Mouse (Mus musculus): ENCODE measurements around the gene Dhdds. TPM values are rescaled to one million over a fixed set of nuclear protein-coding genes. Genes with fewer than 3 reads are reported as not detected.

Dhdds gene
- 10 to 100 TPM; 39.2 to 39.5 TPM for total RNA-seq (2023)

DNA sequence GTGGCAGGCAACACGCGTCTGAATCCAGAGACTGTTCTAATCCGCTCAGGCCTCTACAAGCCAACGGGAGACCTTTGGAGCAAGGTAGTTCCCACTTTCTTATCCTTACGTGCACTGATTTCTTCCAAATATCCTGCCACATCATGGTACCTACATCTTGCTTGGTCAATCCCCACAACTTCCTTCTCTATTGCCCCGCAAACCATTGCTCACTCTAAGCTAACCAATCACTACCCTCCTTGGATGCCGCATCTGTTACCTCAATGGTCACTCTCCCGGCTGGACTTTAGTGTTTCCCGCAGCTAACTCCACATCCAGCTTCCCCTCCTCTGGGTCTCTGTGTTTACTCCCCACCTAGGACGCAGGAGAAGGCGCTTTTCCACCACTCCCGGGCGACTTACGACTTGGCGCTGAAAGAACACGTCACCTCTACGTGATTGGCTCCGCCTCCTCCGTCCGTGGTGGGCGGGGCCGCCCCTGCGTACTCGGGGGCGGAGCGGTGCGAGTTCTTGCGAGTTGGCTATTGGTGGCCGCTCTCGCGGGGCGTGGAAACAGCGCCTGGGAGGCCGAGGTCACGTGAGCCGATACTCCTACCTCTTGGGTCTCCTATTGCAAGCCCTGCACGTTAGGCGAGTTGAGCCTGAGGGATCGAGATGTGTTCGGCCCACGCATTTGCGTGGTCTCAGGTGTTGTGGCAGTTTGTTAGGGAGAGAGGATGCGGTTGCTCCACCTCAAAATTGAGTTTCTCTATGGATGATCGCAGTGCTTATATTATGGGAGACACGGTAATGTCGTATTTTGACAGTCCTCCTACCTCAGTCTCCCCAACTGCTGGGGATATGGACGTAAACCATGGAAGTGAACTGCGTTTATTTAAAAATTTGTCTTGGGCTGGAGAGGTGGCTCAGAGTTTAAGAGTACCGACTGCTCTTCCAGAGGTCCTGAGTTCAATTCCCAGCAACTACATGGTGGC, at the start of gene Dhdds:
Dhdds (minus strand) TSS at position 453 of the 973 bp plus-strand sequence.

DNA sequence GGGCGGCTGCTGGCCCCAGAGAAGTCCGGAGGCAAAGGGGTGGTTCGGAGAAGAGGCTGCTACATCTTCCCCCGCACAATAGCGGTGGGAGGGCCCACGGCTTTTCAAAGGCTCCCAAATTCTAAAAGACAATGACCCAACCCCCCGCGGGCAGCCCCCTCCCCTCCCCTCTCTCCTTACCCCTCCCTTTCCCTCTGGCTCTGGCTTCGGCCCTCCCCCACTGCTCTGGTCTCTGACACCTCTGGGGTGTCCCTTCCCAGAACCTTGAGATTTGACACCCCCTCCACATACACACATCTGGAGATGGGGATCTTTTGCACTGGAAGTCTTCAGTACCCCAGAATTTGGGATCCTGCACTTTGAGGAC, 18.0 kb upstream of the Dhdds start, which contains the start of gene Lin28a:
Lin28a (minus strand) TSS at position 63 of the 367 bp plus-strand sequence.

DNA sequence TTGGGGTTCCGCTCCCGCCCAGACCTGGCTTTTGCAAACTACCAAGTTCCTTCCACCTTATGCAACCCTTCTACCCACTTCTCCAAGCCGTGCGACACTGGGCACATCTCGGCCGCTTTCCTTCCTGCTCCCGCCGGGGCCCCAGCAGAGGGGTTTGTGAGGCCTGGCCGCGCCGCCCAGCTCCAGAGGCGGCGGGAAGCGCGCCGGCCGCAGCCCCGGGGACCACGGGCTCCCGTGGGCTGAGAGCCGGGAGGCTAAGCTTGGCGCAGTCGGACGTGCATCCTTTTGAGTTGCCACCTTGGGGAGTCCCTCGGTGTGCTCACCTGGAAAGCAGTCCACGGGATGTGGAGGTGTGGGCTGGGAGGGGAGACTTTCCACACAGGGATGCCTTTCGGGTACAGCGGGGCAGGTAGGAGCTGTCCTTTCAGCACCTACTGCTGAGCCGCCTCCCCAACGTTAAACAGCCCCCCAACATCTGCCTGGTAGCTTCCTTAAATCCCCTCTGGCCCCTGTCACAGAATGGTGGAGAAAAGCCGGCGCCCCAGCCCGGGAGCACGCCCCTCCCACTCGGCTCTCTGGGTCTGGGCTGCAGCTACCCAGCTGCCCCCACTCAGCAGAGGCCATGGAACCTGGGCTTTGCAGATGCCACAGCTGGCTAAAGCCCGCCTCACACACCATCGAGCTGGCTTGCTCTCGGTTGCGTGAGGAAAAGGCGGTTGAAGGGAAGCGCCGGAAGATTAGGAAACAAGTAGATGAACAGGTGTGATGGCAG, 32.4 kb downstream of the Dhdds start, which contains the start of gene Hmgn2:
Hmgn2 (minus strand) TSS at position 501 of the 772 bp plus-strand sequence.

Other genes with a start within 250 kb of the Dhdds start
- 100 to 1,000 TPM; 172 to 184 TPM for gene Arid1a, start 244.1 kb downstream of the Dhdds start, total RNA-seq (2023)
- gene Rps6ka1, start 113.1 kb downstream of the Dhdds start, total RNA-seq (2023): 100 to 1,000 TPM; 171 to 182 TPM
- gene Hmgn2, start 32.3 kb downstream of the Dhdds start, total RNA-seq (2023): 100 to 1,000 TPM; 124 to 129 TPM
- gene Lin28a, start 17.9 kb upstream of the Dhdds start, total RNA-seq (2023): under 1 TPM in 1 of 2 experiments, not detected in 1; 0.37 TPM
- gene Zfp683, start 52.9 kb upstream of the Dhdds start, total RNA-seq (2023): not detected
- gene Crybg2, start 59.9 kb upstream of the Dhdds start, total RNA-seq (2023): under 1 TPM in 1 of 2 experiments, not detected in 1; 0.64 TPM
- 1,000 to 10,000 TPM in 1 of 2 experiments, 100 to 1,000 TPM in 1; 974 to 1,106 TPM for gene Cd52, start 94.2 kb upstream of the Dhdds start, total RNA-seq (2023)
- 1 to 10 TPM; 3.6 to 8.2 TPM for gene Ubxn11, start 101.7 kb upstream of the Dhdds start, total RNA-seq (2023)
- gene Sh3bgrl3, start 127.9 kb upstream of the Dhdds start, total RNA-seq (2023): 100 to 1,000 TPM; 743 to 766 TPM
- gene Cep85, start 186.2 kb upstream of the Dhdds start, total RNA-seq (2023): 10 to 100 TPM; 14.3 to 16.1 TPM
- not detected for gene Gm7534, start 202.1 kb upstream of the Dhdds start, total RNA-seq (2023)
- not detected for gene Catsper4, start 226.5 kb upstream of the Dhdds start, total RNA-seq (2023)
- not detected for gene Cnksr1, start 237.5 kb upstream of the Dhdds start, total RNA-seq (2023)
- not detected for gene E130218I03Rik, start 242.7 kb upstream of the Dhdds start, total RNA-seq (2023)
- gene Zfp593, start 244.7 kb upstream of the Dhdds start, total RNA-seq (2023): 10 to 100 TPM; 12.7 to 15.7 TPM
- not detected for gene Gm30191, start 246.0 kb upstream of the Dhdds start, total RNA-seq (2023)